Mouse (Mus musculus) central nervous system, embryonic 14 days (tissue): ENCODE results near the gene Fpgt. TPM values are rescaled to one million over a fixed set of nuclear protein-coding genes. Genes with fewer than 3 reads are reported as not detected.

Experiments
- polyA plus RNA-seq: library from polyadenylated mRNA; depleted of rRNA; stranded (reverse); fragments of >200 nt; gene quantifications from 2 replicates; pipeline ENCODE4 v1.2.3, GENCODE M21; 2012; rRNA removed

Fpgt gene
- polyA plus RNA-seq = 15.5 and 18.5 TPM in 2 replicates

GRCm38 (mm10) chr3:155093116-155093956, at the start of gene Fpgt, which contains the start of gene Lrriq3:
Fpgt (minus strand) TSS chr3:155093403.
Lrriq3 (plus strand) TSS chr3:155093434.

GRCm38 (mm10) chr3:155055231-155055916, 37.8 kb downstream of the Fpgt start, which contains the start of gene Tnni3k:
Tnni3k (minus strand) TSS chr3:155055407.

Other genes starting within 250 kb of the Fpgt start
- gene Tnni3k, start 38.0 kb downstream of the Fpgt start, polyA plus RNA-seq = 0.02 and 0.04 TPM in 2 replicates
- gene Lrriq3, start within 50 bp of the Fpgt start, polyA plus RNA-seq = 0.58 and 0.80 TPM in 2 replicates